9 mouse cellular contexts compared by ENCODE assay signal in genomic region chr1:119878909-119879308, GRCm38 (mm10). TPM values are rescaled to one million over a fixed set of nuclear protein-coding genes. Genes with fewer than 3 reads are reported as not detected.
A peak's percentile ranks its signal among the peaks of the same experiment; 100 is the strongest.
DNase-seq lines count a peak whose midpoint lies in the region; ATAC-seq and TF ChIP-seq lines count a peak whose summit lies in the region.
"Had no signal": no experiment of that assay in that cellular context is flagged by ENCODE, and none has a peak within 500 bp of the region (broad histone marks: within the 10 kb centered on the region; RNA-seq: fewer than 3 reads in every experiment).

No protein-coding gene starts in this region.

- intact Hi-C loops in heart, postnatal 36 days (cut with DNase I) = no loop called here
- intact Hi-C loops in heart, postnatal 25 days (cut with DNase I) = no loop called here

- H3K27me3 ChIP-seq in liver, postnatal 0 days (ENCODE audit: insufficient read depth, low read length) = no peaks in the 10 kb centered on the region
- H3K27me3 ChIP-seq in intestine, embryonic 16.5 days (replicated peaks; ENCODE audit: control insufficient read depth, insufficient read depth, low read length) = no peaks in the 10 kb centered on the region
- H3K27me3 ChIP-seq: liver, embryonic 15.5 days had no signal

- no peak for TF ChIP-seq CTCF in liver, postnatal 0 days (IDR thresholded peaks at IDR 0.05; ENCODE audit: low read depth)

- DNase-seq in heart, postnatal 36 days = peak; percentile 5 to 10
- DNase-seq in heart, postnatal 25 days (ENCODE audit: low spot score) = no peak
- peak; percentile 58 for DNase-seq in adrenal gland, postnatal 14 days
- DNase-seq in gastrocnemius, postnatal 25 days = peak; percentile 44
- peak; percentile 46 for DNase-seq in lung, postnatal 36 days
- no peak for DNase-seq in liver, postnatal 0 days
- DNase-seq in cerebellum, postnatal 36 days = no peak

- no peaks in the 10 kb centered on the region for H3K9me3 ChIP-seq in liver, postnatal 0 days (ENCODE audit: low read length)
- H3K9me3 ChIP-seq in intestine, embryonic 16.5 days (ENCODE audit: control insufficient read depth, low read length) = no peaks in the 10 kb centered on the region
- H3K9me3 ChIP-seq: liver, embryonic 15.5 days had no signal

- no peak overlapping the region for H3K4me3 ChIP-seq in liver, postnatal 0 days (ENCODE audit: low read depth, low read length)
- no peak overlapping the region for H3K4me3 ChIP-seq in intestine, embryonic 16.5 days (ENCODE audit: low read length)
- H3K4me3 ChIP-seq: liver, embryonic 15.5 days had no signal

- H3K4me1 ChIP-seq in liver, postnatal 0 days (ENCODE audit: insufficient read depth) = 0 out of 2 replicates have a peak, but pooled peaks cover 9% of the 10 kb centered on the region
- H3K4me1 ChIP-seq in intestine, embryonic 16.5 days (ENCODE audit: control insufficient read depth, insufficient read depth, low read length) = peaks cover 2% of the 10 kb centered on the region; the same call in 1 of the 2 replicates
- H3K4me1 ChIP-seq: liver, embryonic 15.5 days had no signal

- no peak overlapping the region for H3K27ac ChIP-seq in liver, postnatal 0 days (ENCODE audit: low read depth)
- H3K27ac ChIP-seq in intestine, embryonic 16.5 days (ENCODE audit: low read length) = no peak overlapping the region
- H3K27ac ChIP-seq: liver, embryonic 15.5 days had no signal

- H3K9ac ChIP-seq in liver, postnatal 0 days (replicated peaks) = no peak overlapping the region
- H3K9ac ChIP-seq in intestine, embryonic 16.5 days (ENCODE audit: low read depth, low read length) = no peak overlapping the region
- H3K9ac ChIP-seq: liver, embryonic 15.5 days had no signal

- no peak for ATAC-seq in liver, postnatal 0 days
- no peak for ATAC-seq in intestine, embryonic 16.5 days

- WGBS in liver, postnatal 0 days (ENCODE audit: insufficient replicate concordance) = 81% methylated on average over 7 of the region's 7 CpGs
- WGBS in intestine, embryonic 16.5 days = 74% methylated on average over 7 of the region's 7 CpGs

- no peaks in the 10 kb centered on the region for H3K36me3 ChIP-seq in liver, postnatal 0 days (replicated peaks; ENCODE audit: insufficient read depth, low read length)
- no peaks in the 10 kb centered on the region for H3K36me3 ChIP-seq in intestine, embryonic 16.5 days (ENCODE audit: control insufficient read depth, insufficient read depth, low read length)
- H3K36me3 ChIP-seq: liver, embryonic 15.5 days had no signal

- TF ChIP-seq EP300 in liver, postnatal 0 days (IDR thresholded peaks at IDR 0.05; ENCODE audit: low read depth) = no peak

- no peak overlapping the region for H3K4me2 ChIP-seq in liver, postnatal 0 days (ENCODE audit: low read depth, low read length)
- H3K4me2 ChIP-seq in intestine, embryonic 16.5 days (ENCODE audit: low read depth, low read length) = no peak overlapping the region
- H3K4me2 ChIP-seq: liver, embryonic 15.5 days had no signal

RNA-seq across cellular contexts. Expression of gene Tmem177, which starts 34.1 kb away (rescaled TPM):
- total RNA-seq in heart, postnatal 36 days (2021) = 1 to 10 TPM; 9.6 to 10.0 TPM
- total RNA-seq in heart, postnatal 25 days (2021) = 1 to 10 TPM; 9.4 to 9.5 TPM
- 8.4 and 10.1 TPM in 2 replicates for total RNA-seq in adrenal gland, postnatal 14 days (2021)
- total RNA-seq in gastrocnemius, postnatal 25 days (2021) = 1 to 10 TPM; 5.1 TPM
- polyA plus RNA-seq in liver, postnatal 0 days (2015; fragmentation: Nextera tagmentation; extraction: Ambion mirVana) = 2.2 and 2.8 TPM in 2 replicates
- polyA plus RNA-seq in intestine, embryonic 16.5 days (2015; fragmentation: Nextera tagmentation; extraction: Ambion mirVana) = 7.4 and 7.9 TPM in 2 replicates

RNA-seq across cellular contexts. Expression of gene Ptpn4, which starts 41.5 kb away (rescaled TPM):
- 10 to 100 TPM; 30.6 to 31.2 TPM for total RNA-seq in heart, postnatal 36 days (2021)
- 10 to 100 TPM; 26.1 to 27.9 TPM for total RNA-seq in heart, postnatal 25 days (2021)
- 46.1 and 49.8 TPM in 2 replicates for total RNA-seq in adrenal gland, postnatal 14 days (2021)
- 10 to 100 TPM; 21.2 to 42.4 TPM for total RNA-seq in gastrocnemius, postnatal 25 days (2021)
- polyA plus RNA-seq in liver, postnatal 0 days (2015; fragmentation: Nextera tagmentation; extraction: Ambion mirVana) = 1.7 and 1.8 TPM in 2 replicates
- 2.8 and 2.9 TPM in 2 replicates for polyA plus RNA-seq in intestine, embryonic 16.5 days (2015; fragmentation: Nextera tagmentation; extraction: Ambion mirVana)

Comparison
In these comparisons a context has a peak if more than half of its experiments do, and no peak if none do; other contexts are left out.
1. DNase-seq: peak in heart, postnatal 36 days (2 of 2), adrenal gland, postnatal 14 days (single experiment), gastrocnemius, postnatal 25 days (single experiment) and lung, postnatal 36 days (single experiment); none in heart, postnatal 25 days (single experiment), liver, postnatal 0 days (single experiment) and cerebellum, postnatal 36 days (0 of 2).